Mouse (Mus musculus) kidney, adult 11 months (tissue): ENCODE results near the gene Smc5.

Experiments
- DNase-seq: peaks from one replicate; pipeline ENCODE4 v3.0.0; 2022

The Smc5 gene

DNA sequence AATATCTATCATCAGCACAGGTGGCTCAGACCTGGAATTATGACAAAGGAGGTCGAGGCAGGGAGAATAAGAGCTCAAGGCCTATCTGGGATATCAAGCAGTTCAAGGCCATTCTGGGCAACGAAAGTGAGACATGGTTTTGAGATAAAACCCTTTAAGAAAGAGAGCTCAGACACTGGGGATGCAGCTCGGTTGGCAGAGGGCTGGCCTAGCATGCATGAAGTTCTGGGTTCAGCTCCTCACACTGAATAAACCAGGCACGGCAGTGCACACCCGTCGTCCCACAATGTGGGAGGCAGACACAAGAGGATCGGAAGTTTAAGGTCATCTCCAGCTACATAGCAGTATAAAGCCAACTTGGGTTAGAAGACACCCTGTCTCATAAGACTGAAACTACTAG is 84.7 kb downstream of the Smc5 start:
- DNase-seq, result no peak

DNA sequence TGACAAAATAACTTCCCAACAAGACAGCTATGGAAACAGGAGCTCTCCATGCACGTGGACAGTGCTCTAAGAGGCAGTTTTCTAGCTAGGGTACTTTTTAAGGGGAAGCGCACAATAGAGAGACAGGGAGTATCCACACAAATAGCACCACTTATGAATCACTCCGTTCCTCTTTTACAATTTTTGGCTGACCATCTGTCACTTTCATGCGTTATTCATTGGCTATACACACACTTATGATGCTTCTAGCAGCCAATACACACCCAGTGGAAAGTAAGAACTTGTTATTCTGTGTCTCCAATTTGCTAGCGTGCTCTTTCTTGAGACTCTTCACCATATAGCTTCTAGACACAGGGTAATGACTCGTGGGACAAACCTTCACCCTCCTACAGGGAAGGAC is 86.0 kb downstream of the Smc5 start:
- DNase-seq, result no peak

DNA sequence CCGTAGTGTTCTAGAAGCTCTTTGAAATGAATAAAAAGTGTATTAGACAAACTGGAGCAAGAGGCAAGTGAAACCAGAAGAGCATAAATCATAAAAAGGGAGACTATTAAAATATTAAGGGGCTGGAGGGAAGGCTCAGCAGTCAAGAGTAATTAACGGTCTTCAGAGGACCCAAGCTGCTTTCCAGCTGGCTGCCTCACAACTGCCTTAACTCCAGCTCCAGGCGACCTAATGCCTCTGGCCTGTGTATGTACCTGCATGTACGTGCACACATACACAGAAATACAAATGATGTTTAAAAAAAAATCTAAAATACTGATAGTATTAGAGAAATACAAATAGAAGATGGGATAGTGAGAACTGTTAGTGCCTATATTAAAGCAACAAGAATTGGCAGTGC is 89.6 kb downstream of the Smc5 start:
- DNase-seq, result no peak

DNA sequence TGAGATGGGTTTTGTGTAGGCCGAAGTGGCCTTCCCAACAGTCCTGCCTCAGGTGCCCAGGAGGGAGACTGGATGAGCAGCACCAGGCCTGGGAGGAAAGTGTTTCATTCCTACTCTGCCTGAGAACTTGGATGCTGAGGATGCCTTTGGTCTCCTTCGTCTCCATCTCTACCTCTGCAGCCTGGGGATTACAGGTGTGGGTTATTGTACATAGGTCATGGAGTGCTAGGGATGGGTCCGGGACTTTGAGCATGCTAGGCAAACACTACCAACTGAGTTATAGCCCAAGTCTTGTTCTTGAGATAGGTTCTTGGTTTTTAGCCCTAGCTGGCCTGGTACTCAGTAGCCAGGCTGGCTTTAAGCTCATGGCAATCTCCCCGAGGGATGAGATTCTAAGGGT is 90.2 kb downstream of the Smc5 start:
- no peak for DNase-seq

DNA sequence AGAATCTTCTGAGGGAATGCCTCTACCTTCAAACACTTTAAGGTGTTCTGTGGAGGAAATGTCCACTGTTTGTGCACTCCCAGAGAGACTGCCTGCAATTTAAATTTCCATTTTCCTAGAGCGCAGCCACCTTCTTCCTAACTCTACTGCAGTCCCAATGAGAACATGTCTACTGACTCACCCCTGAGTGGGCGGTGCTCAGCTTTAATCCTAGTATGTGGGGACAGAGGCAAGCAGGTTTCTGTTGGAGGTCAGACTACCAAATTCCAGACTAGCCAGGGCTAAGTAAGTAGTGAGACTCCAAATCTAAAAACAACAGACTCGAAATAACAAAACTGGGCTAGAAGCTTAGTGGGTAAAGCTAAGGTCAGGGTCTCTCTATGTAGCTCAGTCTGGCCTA is 95.2 kb downstream of the Smc5 start:
- DNase-seq, result no peak

DNA sequence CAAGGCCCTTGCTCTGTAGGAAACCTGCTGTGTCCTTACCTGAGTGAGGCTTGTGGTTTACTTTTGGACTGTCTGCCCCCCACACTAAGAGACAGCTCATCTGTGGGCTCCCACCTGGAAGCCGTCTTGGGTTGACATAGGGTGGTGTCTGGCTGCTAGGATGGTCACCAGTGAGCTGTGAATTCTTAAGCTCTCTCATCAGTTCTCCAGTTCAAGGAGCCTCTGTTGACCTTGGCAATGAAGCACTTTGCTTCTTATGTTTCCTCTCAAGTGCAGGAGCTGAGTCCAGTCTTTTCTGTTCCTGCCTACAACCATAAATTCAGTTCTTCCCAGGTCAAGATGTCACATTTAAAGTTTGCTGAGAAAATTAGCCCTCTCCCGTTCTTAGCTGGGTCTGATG is 98.2 kb downstream of the Smc5 start:
- no peak for DNase-seq

DNA sequence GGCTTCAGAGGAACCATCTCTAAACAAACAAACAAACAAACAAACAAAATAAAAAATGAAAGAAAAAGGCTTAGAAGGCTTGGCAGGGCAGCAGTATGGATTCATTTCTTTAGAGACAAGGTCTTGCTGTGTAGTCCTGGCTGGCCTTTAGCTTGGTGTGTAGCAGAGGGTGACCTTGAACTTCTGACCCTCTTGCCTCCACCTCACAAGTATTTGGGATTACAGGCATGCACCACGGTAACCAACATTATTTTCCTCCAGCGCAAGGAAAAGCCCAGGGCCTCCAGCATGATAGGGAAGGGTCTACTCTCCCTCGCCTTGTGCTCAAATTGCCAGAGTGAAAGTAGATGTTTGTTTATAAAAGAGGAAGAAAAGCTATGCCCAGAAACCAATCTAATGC is 98.6 kb downstream of the Smc5 start:
- DNase-seq, result no peak

DNA sequence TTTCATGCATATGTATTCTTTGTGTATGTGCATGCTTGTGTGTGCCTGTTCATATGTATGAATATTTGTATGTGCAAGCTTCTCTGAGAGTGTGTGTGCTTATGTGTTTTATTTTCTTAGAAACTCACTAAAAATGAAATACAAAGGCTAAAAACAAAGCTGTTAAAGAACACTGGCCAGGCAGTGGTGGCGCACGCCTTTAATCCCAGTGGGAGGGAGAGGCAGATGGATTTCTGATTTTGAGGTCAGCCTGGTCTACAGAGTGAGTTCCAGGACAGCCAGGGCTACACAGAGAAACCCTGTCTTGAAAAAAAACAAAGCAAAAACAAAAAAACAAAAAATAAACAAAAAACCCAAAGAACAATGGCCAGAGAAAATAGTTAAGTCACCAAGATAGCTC is 102.6 kb downstream of the Smc5 start:
- no peak for DNase-seq

DNA sequence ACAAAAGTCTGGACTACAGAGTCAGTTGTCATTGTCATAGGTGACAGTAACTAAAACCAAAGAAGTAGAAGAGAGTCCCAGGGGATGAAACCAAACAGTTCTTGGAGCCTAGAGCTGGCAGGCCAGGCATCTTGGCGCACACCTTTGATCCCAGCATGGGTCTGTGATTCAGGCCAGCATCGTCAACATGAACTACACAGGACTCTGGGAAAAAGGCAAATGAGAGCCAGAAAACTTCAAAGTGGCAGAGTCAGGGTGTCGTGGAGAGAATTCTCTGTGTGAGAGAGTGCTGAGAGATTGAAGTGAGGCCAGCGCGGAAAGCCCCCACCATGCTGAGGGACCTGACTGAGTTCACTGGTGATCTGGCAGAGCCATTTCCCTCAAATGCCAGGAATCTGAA is 103.2 kb downstream of the Smc5 start:
- no peak for DNase-seq

DNA sequence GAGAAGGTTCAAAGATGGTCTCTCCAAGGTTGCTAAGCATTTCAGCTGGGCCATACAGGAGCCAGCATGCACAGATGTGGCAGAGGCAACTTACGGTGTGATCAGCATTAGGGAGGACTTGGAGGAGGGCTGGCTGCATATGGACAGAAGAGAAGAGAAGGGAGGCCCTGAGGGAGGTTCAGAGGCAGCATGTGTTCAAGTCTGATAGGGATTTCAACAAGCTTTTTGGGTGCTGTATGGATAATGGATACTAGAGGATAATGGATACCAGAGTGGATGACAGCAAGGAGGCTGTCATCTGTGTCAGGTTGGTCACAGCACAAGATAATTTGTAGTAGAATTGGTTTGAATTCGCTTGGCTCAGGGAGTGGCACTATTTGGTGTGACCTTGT is 104.0 kb downstream of the Smc5 start:
- no peak for DNase-seq

DNA sequence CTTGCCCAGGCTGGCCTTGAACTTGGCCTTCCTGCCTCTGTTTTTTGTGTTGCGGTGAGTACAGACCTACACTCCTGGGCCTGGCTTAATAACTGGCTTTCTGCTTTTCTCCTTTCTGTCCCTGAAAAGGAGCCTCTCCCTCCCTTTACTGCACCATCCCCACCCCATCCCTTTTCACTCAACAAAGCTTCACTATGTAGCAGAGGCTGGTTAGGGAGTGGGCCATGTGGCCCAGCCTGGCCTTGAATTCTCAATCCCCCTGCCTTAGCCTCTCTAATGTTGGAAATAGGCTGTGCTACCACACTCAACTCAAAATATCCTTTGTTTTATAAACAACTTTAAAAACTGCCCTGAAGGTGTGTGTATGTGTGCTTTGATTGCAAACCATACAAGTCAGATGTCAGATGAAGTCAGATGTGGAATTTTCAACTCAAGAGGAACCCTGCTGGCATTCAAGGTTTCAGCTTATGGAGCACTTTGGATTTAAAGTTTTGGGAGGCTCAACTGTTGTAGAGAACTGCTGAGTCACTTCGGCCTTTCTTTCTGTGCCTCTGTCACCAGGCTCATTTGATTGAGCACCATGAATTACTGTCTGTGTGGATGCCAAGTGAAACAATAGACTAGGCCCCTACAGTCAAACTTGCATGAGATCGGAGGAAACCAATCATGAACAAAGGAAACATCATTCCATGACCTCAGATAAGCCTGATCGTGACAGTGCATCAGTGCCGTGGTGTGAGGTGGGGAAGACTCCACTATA is 104.6 kb downstream of the Smc5 start:
- DNase-seq, result no peak

DNA sequence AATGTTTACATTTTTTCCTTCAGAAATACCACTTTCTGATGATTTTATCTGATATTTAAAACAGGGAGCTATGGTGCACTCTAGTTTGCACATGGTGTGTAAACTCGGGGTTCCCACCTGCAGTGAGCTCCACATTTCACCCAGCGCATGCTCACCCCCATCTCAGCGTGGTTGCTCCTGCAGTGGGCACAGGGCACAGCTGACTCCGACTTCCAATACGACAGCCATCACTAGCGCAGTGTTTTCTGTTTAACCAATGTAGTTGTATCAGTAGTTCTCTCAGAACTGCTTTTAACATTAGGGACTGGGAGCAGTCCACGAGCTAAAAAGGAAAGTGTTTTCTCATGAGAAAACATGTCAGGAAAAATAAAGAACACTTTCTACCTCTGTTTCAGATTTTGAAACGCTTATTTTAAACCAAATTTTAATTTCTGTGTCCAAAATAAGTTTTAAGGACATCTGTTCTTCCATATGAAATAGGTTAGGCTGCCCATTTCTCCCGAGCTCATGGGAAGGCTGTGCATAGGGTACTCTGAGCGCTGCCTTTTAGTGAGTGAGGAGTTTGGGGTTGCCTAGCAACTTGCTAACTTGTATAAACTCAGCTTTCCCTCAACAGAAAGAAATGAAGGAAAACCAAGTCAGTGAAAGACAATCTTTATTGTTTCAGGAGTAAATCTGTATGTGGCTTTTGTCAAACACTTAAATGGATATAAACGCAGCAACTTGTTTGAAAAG is 107.0 kb downstream of the Smc5 start:
- DNase-seq, result no peak

DNA sequence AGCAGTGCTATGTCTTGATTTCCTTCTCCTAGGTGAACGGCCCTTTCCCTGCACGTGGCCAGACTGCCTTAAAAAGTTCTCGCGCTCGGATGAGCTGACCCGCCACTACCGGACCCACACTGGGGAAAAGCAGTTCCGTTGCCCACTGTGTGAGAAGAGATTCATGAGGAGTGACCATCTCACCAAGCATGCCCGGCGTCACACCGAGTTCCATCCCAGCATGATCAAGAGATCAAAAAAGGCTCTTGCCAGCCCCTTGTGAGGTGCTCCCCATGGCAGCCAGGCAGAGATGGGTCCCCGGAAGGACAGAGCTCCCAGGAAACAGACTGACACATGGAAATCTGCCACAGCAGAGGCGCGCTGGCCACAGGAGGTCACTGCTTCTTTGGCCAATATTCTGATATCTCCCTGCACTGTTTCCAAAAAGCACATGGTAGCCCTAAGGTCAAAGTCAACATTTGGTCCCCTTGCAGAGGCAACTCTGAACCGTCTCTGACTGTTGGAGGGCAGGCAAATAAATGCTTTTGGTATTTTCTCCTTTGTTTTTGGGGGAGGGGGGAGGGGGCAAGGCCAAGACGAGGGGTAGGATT is 109.0 kb downstream of the Smc5 start:
- DNase-seq, result no peak

DNA sequence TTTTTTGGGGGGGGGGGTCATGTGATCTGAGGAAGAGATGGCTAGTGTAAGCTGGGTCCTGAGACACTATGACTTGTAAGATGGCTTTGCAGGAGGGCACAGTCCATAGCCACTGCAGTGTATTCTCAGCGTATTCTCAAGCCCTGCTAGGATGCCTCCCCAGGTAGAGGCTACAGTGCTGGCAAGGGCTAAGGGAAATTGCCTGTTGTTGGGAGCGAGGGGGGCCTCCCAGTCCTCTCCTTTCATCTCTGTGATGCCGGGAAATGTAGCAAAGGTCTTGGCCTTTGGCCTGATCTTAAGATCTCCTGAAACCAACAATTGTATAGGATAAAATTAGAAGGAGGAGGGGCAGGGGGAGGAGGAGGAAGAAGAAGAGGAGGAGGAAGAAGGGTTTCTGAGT is 110.3 kb downstream of the Smc5 start:
- DNase-seq, result no peak

DNA sequence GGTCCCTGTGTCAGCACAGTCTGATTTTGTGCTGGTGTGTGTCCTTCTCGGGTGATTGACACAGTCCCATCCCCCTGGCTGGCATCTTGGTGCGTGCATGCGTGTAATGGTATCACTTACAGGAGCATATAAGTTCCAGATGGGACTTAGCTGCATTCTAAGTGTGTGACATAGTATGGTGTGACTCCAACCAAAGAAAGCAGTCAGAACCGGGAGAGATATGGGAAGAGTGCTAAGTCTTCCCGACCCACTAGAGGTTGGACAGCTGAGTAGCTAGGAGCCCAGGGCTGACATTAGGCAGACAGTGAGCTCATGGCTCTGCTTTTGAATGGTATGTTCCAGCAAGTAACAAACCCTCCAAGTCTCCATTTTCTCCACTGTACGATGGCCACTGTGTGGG is 110.8 kb downstream of the Smc5 start:
- no peak for DNase-seq

DNA sequence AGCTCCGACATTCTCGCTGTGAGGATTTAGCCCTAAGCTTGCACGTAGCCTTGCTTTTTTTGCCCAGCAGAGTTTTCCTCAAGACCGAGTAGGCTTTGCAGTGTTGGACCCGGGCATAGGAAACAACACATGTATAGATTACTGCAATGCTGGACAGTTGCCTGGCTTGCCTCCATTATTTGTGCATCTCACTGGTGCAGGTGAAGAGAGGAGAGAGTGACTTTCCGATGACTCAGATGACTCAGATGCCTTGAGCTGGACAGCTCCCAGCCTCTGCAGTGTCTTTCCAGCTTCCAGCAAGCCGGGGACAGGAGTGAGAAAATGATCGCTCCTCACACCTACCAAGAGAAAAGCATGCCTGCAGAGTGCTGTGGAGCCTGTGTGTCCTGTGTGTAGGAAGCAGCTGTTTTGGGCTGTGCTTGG is 111.3 kb downstream of the Smc5 start:
- DNase-seq, result no peak

DNA sequence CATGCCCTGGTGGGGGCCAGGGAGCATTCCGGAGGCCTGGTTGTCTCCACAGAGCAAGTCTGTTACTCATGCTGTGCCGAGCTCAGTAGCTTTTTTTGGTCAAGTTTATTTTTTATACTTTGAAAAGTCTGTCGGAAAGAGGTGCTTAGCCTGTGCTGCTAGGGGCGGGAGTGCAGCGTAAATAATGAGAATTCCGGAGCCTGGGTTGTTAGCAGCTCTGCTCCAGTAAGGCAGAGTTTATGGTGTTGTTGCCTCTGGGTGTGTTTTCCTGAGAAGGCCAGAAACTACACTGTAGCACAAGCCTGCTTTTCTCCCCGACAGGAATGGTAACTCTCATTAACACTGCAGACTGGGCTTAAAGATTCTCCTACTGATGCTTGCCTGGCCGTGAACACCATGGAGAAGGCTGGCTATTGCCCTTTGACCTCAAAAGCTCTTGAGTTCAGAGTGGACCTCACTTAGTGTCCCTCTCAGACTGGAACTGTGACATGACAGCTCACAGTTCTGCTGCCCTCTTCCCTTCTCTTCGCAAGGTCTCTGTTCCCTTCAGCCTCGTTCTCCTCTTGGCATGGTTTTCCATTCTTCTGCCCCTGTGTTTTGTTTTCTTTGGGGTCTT is 113.8 kb downstream of the Smc5 start:
- no peak for DNase-seq
